Mouse (Mus musculus) frontal cortex, postnatal 36 days (tissue): Measurements from ENCODE around the gene Gramd4.

ENCODE experiments used
- DNase-seq, 2 experiments: peaks; one replicate each; pipeline ENCODE4 v3.0.0; 2022; ENCODE audit warnings: low spot score in 2 of 2

Gramd4 gene

DNA sequence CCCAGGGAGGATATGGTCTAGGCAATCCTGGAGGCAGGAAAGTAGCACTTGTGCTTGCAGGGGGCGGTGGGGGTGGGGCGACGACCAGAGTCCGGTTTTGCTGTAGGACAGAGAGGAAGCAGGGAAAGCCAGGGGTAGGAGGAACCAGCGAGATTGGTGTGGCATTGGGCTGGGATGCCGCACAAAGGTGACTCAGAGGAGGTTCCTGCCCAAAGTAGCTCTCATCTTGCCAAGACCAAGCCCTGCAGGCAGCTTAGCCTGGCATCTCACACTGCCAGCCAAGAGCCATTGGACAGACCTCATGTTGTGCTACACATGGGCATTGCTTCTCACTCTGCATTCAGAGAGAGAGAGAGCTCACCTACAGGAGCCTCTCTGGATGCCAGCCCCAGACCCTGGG is at the start of gene Gramd4:
Gene Gramd4, plus strand, starts transcription at position 283 of the 400 bp plus-strand sequence.
- no peak for DNase-seq

DNA sequence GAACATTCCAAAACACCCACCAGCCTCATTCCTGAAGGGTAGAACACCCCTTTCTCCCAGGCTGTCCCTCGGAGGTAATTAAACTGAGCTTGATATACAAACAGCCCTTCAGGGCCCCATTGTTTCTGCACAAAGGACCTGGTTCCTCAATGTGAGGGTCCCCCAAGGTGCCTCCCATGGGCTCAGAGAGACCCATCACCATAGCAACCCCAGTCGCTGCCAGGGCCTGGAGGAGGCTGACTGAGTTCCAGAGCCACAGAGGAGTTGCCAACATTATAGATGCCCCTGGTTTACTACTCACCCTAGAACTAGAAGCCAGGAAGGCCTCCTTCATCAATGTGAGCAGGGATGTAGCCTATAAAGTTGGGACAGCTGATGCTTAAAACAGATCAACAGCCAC is 44.4 kb upstream of the Gramd4 start:
- no peak for DNase-seq

DNA sequence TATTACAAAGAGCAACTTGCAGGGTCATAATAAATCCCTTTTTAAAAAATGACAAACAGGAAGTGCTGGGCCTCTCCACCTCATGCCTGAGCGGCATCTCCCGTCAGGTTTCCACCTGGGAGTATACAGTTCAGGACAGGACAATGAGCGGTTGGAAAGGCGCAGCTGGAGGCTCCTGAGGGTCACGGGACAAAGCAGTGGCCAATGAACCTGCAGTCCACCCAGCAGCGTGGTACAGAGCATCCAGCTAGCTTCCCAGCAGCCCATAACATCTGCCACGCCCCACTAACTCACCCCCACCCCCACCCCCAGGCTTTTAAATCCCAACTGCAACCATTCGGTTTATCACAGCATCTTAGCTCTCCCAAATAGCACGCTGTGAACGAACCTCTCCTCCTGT is 43.8 kb upstream of the Gramd4 start:
- no peak for DNase-seq

GRCm38 (mm10) chr15:86015026-86015425 is 42.5 kb upstream of the Gramd4 start:
- DNase-seq = no peak

DNA sequence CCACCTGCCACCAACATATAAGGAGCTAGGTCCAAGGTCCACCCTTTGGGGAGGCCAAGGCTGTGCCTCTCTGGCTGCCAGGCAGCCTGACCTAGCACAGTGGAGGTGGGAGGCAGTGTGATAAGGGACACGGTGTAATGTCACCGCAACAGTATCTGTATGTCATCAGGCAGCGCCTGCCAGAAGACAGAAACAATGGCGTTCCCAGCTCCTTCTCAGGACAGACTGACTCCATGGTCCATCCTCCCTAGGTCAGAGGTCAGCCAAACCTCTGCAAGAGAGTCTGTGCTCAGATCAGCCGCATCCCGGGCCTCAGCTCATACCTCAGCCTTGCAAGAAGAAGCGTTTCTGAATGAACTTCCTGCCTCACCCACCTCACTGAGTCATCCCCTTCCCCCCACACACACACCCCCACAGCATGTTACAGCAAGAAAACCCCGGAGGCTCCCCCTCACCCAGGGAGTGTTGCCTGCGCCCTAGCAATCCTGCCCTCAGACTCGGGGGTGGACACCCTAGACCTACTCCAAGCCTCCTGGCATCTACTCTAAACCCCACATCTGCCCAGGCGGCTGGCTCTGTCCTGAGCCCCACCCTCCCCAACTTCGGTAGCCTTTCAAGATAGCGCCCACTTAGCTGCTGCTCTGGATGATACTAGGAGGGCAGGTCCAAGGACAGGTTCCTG is 41.5 kb upstream of the Gramd4 start:
- DNase-seq = no peak

- DNase-seq = no peak
Observed at GRCm38 (mm10) chr15:86017336-86017735, 40.2 kb upstream of the Gramd4 start.

DNA sequence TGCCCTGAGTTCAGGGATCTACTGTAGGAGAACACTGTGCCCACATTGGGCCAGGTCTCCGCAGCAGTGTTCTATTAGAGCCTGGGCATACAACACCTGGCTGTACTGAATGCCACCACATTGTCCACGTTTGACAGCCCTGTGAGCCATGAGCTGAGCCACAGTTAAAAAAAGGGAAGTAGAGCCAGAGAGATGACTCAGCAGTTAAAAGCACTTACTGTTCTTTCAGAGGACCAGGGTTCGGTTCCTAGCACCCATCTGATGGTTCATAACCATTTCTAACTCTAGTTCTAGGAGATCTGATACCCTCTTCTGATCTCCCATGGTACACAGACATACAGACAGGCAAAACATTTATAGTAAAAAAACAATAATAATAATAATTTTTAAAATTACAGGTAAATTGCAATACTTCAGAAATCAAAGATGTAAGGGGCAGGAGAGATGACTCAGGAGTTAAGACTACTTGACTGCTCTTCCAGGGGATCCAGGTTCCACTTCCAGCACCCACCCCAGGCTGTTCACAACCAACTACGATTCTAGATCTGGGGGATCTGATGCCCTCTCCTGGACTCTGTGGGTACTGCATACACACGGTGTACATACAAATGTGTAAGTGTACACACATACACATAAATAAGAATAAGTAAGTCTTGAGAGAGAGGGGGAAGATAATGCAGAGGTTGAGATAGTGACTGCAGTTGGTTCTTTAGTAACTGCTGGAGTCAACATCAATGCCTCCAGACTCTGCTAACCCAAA is 38.6 kb upstream of the Gramd4 start:
- no peak for DNase-seq

DNA sequence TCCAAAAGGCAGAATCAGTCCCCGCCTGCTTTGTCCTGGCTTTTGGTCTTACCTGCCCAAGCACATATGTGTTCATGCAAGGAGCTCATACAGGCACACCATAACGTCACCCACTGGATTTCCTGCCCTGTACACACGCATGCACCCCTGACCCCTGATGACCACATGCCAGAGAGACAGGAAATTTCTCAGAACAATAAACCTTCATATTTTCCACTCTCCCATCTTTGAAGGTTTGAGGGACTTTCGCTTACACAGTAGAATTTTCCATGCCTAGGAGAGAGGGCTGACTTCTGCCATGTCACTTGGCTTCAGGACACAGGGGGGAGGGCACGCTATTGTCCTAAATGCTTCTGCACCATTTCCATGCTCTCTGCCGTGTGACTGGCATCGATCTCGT is 37.5 kb upstream of the Gramd4 start:
- no peak for DNase-seq

GRCm38 (mm10) chr15:86021301-86021700 is 36.2 kb upstream of the Gramd4 start:
- no peak for DNase-seq

DNA sequence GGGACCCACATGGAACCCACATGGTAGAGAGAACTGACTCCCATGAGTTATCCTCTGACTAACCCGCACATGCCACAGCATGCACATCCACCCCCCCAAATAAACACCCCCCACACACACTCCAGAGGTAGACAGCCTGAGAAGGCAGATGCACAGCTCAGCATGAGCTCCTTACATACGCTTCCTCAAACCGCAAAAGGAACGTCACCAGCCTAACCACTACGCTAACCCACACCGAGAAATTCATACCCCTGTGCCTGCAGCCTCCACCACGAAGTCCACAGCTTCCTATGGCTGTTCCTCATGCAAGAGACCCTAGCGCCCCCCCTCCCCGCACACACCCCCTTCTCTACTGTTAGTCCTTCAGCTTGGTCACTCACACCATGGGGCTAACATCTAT is 35.5 kb upstream of the Gramd4 start:
- DNase-seq = no peak

DNA sequence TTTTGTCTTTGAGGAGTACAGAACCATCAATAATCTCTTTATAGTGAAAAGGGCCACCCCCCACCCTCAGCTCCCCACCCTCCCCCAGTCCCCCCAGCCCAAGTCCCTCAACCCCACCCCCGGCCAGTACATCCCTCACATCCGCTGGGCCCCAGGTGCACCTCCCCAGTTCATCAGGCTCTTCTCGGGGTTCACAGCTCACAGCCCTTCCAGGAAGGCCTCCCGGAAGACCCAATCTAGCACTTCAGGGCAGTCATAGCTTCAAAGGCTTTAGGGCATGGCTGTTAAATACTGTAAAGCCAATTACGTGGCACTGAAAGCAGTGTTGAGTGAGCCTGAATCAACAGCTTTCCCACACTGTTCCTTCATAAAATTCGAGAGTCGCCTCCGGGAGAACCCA is 29.6 kb upstream of the Gramd4 start:
- DNase-seq = no peak

- DNase-seq = no peak
Observed at GRCm38 (mm10) chr15:86029981-86030380, 27.5 kb upstream of the Gramd4 start.

DNA sequence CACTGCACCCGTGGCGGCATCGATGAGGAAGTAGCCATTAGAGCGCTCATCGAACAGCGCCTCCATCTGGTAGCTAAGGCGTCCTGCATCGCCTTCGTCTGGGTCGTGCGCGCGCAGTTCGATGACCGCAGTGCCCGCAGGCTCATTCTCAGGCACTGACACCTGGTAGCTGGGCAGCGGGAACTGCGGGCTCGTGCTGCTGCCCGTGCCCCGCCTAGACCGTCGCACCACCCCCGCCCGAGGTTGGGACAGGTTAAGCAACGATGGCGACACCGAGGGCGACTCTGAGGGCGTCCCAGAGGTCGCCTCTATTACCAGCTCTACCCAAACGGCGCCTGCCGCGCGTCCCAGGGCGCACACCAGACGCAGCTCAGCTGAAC is 24.7 kb upstream of the Gramd4 start:
- no peak for DNase-seq

DNA sequence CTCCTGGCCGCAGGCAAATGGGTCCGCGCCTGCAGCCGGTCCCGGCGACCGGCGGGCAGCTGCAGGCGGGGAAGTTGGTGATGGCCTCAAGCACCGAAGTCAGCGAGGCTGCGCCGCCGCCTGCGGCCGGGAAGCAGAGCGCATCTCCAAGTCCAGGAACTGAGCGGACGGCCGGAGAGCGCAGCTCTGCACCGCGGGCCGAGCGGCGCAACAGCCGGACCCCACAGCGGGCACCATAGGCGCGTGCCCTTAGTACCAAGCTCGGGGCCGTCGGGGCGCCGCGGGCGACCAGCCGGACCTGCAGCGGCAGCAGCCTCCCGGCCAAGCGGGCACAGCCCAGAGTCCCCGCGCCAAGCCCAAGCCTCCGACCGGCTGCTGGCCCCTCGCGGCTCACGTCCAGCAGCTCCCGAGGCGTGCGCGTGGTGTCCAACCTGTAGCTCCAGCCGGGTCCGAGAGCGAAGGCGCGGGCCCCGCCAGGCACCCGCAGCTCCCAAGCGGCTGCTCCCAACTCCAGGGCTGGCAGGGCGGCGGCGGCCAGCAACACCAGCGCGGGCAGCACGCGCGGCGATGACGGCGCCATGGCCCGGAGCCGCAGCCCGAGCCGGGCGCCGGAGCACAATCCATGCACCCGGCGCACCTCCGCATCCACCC is 24.2 kb upstream of the Gramd4 start, which contains the start of gene Celsr1:
Gene Celsr1, minus strand, starts transcription at position 587 of the 651 bp plus-strand sequence.
- no peak for DNase-seq

DNA sequence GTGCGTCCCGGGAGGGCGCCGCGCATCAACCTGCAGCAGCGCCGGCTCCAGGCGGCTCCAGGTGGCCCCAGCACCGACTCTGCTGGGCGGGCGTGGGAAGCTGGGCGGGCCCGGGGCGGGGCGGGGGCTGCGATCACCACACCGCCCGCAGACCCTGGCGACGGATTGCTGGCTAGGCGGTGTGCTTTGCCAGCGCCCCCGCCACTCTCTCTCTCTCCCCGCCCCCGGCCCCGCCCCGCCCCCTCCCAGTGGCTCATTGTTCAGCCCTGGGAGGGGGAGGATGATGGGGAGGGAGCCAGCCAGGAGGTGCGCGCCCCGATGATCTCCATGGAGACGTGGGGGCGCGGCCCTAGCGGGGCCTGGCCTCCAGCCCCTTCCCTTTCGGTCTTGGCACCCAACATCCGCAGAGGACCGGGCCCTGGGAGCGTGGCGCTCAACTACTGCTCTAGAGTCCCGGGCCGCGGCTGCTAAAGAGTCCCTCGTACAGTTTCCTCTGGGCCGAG is 23.4 kb upstream of the Gramd4 start:
- no peak for DNase-seq

GRCm38 (mm10) chr15:86034781-86035360 is 22.6 kb upstream of the Gramd4 start:
- no peak for DNase-seq

GRCm38 (mm10) chr15:86035913-86036312 is 21.6 kb upstream of the Gramd4 start:
- DNase-seq = no peak

DNA sequence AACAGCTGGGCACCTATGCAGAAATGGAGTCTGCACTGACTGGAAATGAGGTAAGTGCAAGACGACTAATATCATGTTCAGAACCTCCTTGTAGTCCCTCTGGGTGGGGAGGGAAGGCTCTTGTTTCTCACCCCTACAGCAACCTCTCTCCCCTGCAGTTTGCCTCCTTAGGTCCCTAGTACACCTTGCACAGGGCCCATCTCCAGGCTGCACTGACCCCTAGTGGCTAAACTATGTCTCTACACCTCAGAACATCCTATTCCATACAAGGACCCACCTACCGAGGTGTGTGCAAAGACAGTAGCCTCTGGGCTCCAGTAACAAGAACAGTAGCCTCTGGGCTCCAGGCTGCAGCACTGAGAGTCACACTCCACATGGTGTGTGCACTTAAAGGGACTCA is 18.7 kb upstream of the Gramd4 start:
- peak; percentile 67 to 78 for DNase-seq

GRCm38 (mm10) chr15:86041421-86041820 is 16.1 kb upstream of the Gramd4 start:
- DNase-seq = no peak

DNA sequence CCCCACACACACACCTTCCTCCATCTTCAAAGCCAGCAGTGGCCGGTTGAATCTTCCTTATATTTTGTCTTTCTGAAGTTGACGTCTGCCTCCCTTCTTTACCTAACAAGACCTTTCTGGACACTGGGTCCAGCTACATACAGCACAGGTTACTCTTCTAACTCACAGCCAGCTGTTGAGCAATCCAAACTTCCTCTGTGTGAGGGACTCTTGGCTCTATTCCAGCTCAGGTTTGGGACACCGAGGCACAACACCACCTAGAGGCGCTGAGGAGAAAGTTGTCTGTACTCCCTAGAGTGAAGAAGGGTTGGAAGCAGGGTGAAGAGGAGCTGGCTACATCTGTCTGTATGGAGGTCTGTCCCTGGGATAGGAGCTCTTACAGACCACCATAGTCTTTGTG is 15.1 kb upstream of the Gramd4 start:
- no peak for DNase-seq

- no peak for DNase-seq
Observed at GRCm38 (mm10) chr15:86049510-86049909, 8.0 kb upstream of the Gramd4 start.

- DNase-seq = no peak
Observed at GRCm38 (mm10) chr15:86050170-86050743, 7.2 kb upstream of the Gramd4 start.
